Mouse (Mus musculus): ENCODE measurements around the gene Gpatch4.

GRCm38 (mm10) chr3:88090106-88090505 is 47.2 kb downstream of the Gpatch4 start:
- no peak for TF ChIP-seq CTCF (conservative IDR thresholded peaks at IDR 0.05; ENCODE audit: low read length)
- TF ChIP-seq POU5F1 (IDR thresholded peaks at IDR 0.05; ENCODE audit: borderline replicate concordance, low read length) = no peak
- no peak for TF ChIP-seq NANOG (IDR thresholded peaks at IDR 0.05; ENCODE audit: borderline replicate concordance, low read length)

Data from E14TG2a.4 (cell line).